Mouse (Mus musculus) WW6 (cell line): Measurements from ENCODE around the gene Slc25a44.
"Not testable (repeated sequence)": the region's sequence is repeated elsewhere in the genome, so short reads cannot be mapped to it uniquely, and the experiment has no call there.

Experiments
- DNase-seq: peaks from one replicate; pipeline ENCODE4 v3.0.0-alpha.2; 2013; ENCODE audit warnings: low read depth, low spot score

Gene Slc25a44

GRCm38 (mm10) chr3:88368511-88368910, 56.4 kb downstream of the Slc25a44 start:
- DNase-seq = not testable (repeated sequence)

DNA sequence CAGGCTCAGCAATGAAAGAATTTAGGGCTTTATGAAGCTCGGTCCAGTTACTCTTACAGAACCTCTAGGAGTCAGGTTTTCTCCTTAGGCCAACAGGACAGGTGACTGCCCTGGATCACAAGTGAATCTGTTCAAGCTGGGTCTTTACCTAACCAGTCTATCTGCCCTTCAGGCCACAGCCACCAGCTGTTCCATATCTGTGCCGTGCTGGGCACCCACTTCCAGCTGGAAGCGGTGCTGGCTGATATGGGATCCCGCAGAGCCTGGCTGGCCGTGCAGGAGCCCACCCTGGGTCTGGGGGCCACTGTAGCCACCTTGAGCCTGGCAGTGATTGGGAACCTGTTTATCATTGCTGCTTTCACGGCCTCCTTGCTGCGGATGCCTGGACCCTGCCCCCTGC, 57.4 kb downstream of the Slc25a44 start:
- not testable (repeated sequence) for DNase-seq

- DNase-seq = not testable (repeated sequence)
Measured at GRCm38 (mm10) chr3:88366830-88367428, 58.0 kb downstream of the Slc25a44 start.

GRCm38 (mm10) chr3:88365705-88366361, 59.1 kb downstream of the Slc25a44 start:
- no peak for DNase-seq

DNA sequence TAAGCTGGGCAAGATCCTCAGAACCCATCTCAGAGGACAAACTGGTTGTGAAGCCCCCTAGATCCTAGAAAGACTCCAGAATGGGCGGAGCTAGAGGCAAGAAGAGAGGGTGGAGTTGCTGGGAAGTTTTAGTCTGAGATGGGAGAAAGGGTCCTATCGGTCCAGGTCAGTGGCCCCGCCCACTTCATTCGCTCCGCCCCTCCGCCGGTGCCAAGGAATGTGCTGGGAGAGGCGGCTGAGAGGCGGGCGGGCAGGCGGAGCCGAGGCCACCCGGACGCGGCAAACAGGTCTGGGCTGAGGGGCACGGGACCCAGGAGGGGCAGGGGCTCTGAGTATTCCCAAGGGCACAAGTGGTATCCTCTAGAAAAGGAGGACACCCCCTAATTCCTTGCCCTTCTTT, 60.6 kb downstream of the Slc25a44 start, which contains the start of gene Paqr6:
TSS of gene Paqr6 (plus strand) at position 248 of the 400 bp plus-strand sequence.
- DNase-seq = peak; percentile 65

GRCm38 (mm10) chr3:88363700-88364099, 61.2 kb downstream of the Slc25a44 start:
- DNase-seq = no peak

GRCm38 (mm10) chr3:88361612-88362313, 63.2 kb downstream of the Slc25a44 start:
- no peak for DNase-seq

- DNase-seq = no peak
Measured at GRCm38 (mm10) chr3:88361096-88361495, 63.8 kb downstream of the Slc25a44 start.
